Mouse (Mus musculus): ENCODE measurements around the gene Cdc20b.

Cdc20b gene

GRCm38 (mm10) chr13:113034950-113035421 is at the start of gene Cdc20b:
Cdc20b (plus strand) TSS chr13:113035111.
- ATAC-seq (ENCODE audit: low TSS enrichment), result peak; percentile 45; the same call in 1 of the 2 replicates

GRCm38 (mm10) chr13:112985605-112986450 is 49.1 kb upstream of the Cdc20b start:
- ATAC-seq (ENCODE audit: low TSS enrichment), result no peak

GRCm38 (mm10) chr13:112986451-112986950 is 48.4 kb upstream of the Cdc20b start:
- no peak for ATAC-seq (ENCODE audit: low TSS enrichment)

GRCm38 (mm10) chr13:112987532-112987943 is 47.4 kb upstream of the Cdc20b start, which contains the start of gene Ccno:
Ccno (plus strand) TSS chr13:112987802.
- ATAC-seq (ENCODE audit: low TSS enrichment), result peak; percentile 91

GRCm38 (mm10) chr13:112987991-112988390 is 46.9 kb upstream of the Cdc20b start:
- peak; percentile 62 for ATAC-seq (ENCODE audit: low TSS enrichment)

- ATAC-seq (ENCODE audit: low TSS enrichment), result no peak
These were observed 46.0 kb upstream of the Cdc20b start for GRCm38 (mm10) chr13:112988866-112989265.

GRCm38 (mm10) chr13:112989541-112989940 is 45.4 kb upstream of the Cdc20b start:
- ATAC-seq (ENCODE audit: low TSS enrichment), result no peak

GRCm38 (mm10) chr13:112990346-112990745 is 44.6 kb upstream of the Cdc20b start:
- ATAC-seq (ENCODE audit: low TSS enrichment), result no peak

- no peak for ATAC-seq (ENCODE audit: low TSS enrichment)
These were observed 41.3 kb upstream of the Cdc20b start, which contains the start of gene Mcidas for GRCm38 (mm10) chr13:112993531-112994152. Mcidas (plus strand) TSS chr13:112993845.

- peak; percentile 53 for ATAC-seq (ENCODE audit: low TSS enrichment)
These were observed 40.7 kb upstream of the Cdc20b start for GRCm38 (mm10) chr13:112994191-112994590.

GRCm38 (mm10) chr13:112996407-112996806 is 38.5 kb upstream of the Cdc20b start:
- no peak for ATAC-seq (ENCODE audit: low TSS enrichment)

- no peak for ATAC-seq (ENCODE audit: low TSS enrichment)
These were observed 37.5 kb upstream of the Cdc20b start for GRCm38 (mm10) chr13:112997369-112997768.

- peak; percentile 94 for ATAC-seq (ENCODE audit: low TSS enrichment)
These were observed 36.3 kb upstream of the Cdc20b start for GRCm38 (mm10) chr13:112998427-112999201.

GRCm38 (mm10) chr13:113000090-113000489 is 34.8 kb upstream of the Cdc20b start:
- ATAC-seq (ENCODE audit: low TSS enrichment), result no peak

- ATAC-seq (ENCODE audit: low TSS enrichment), result no peak
These were observed 34.2 kb upstream of the Cdc20b start for GRCm38 (mm10) chr13:113000576-113001318.

- ATAC-seq (ENCODE audit: low TSS enrichment), result peak; percentile 62
These were observed 22.2 kb upstream of the Cdc20b start for GRCm38 (mm10) chr13:113012683-113013082.

GRCm38 (mm10) chr13:113013174-113013953 is 21.5 kb upstream of the Cdc20b start:
- peak; percentile 85 for ATAC-seq (ENCODE audit: low TSS enrichment)

- no peak for ATAC-seq (ENCODE audit: low TSS enrichment)
These were observed 13.4 kb upstream of the Cdc20b start for GRCm38 (mm10) chr13:113021521-113021920.

- no peak for ATAC-seq (ENCODE audit: low TSS enrichment)
These were observed 12.4 kb upstream of the Cdc20b start for GRCm38 (mm10) chr13:113022467-113022866.

All from frontal cortex, adult (tissue).